Mouse (Mus musculus) lung, postnatal 14 days (tissue): ENCODE results near the gene Itprip.

ENCODE experiments used
- DNase-seq: peaks from one replicate; pipeline ENCODE4 v3.0.0; 2021

Itprip gene

GRCm38 (mm10) chr19:47919126-47919965 is at the start of gene Itprip, which contains the start of gene Cfap43:
TSS of gene Itprip (minus strand) at chr19:47919299.
TSS of gene Cfap43 (minus strand) at chr19:47919287.
- DNase-seq, result peak; percentile 87

- no peak for DNase-seq
Measured at GRCm38 (mm10) chr19:47958181-47958580, 39.1 kb upstream of the Itprip start.

- no peak for DNase-seq
Measured at GRCm38 (mm10) chr19:47953169-47953568, 34.1 kb upstream of the Itprip start.

- no peak for DNase-seq
Measured at GRCm38 (mm10) chr19:47950946-47951345, 31.8 kb upstream of the Itprip start.

- DNase-seq, result no peak
Measured at GRCm38 (mm10) chr19:47946821-47947465, 27.8 kb upstream of the Itprip start.

- no peak for DNase-seq
Measured at GRCm38 (mm10) chr19:47939361-47939760, 20.3 kb upstream of the Itprip start.

GRCm38 (mm10) chr19:47937443-47938406 is 18.6 kb upstream of the Itprip start, which contains the start of gene Cfap58:
TSS of gene Cfap58 (plus strand) at chr19:47937675.
- DNase-seq, result peak; percentile 62

GRCm38 (mm10) chr19:47936938-47937337 is 17.8 kb upstream of the Itprip start:
- DNase-seq, result no peak

GRCm38 (mm10) chr19:47936490-47936889 is 17.4 kb upstream of the Itprip start:
- DNase-seq, result no peak

GRCm38 (mm10) chr19:47935530-47935929 is 16.4 kb upstream of the Itprip start:
- DNase-seq, result no peak

GRCm38 (mm10) chr19:47934636-47935238 is 15.6 kb upstream of the Itprip start:
- no peak for DNase-seq

- DNase-seq, result no peak
Measured at GRCm38 (mm10) chr19:47934146-47934545, 15.0 kb upstream of the Itprip start.

GRCm38 (mm10) chr19:47931982-47932638 is 13.0 kb upstream of the Itprip start:
- peak; percentile 56 for DNase-seq

- peak; percentile 60 for DNase-seq
Measured at GRCm38 (mm10) chr19:47929043-47929442, 9.9 kb upstream of the Itprip start.

GRCm38 (mm10) chr19:47927032-47927431 is 7.9 kb upstream of the Itprip start:
- DNase-seq, result no peak

- DNase-seq, result no peak
Measured at GRCm38 (mm10) chr19:47925819-47926218, 6.7 kb upstream of the Itprip start.

- peak; percentile 73 for DNase-seq
Measured at GRCm38 (mm10) chr19:47919966-47920375, 872 bp upstream of the Itprip start.

GRCm38 (mm10) chr19:47918455-47919101 is 521 bp downstream of the Itprip start:
- peak; percentile 39 for DNase-seq

GRCm38 (mm10) chr19:47918016-47918415 is 1.1 kb downstream of the Itprip start:
- DNase-seq, result no peak

- no peak for DNase-seq
Measured at GRCm38 (mm10) chr19:47917396-47917795, 1.7 kb downstream of the Itprip start.

- DNase-seq, result no peak
Measured at GRCm38 (mm10) chr19:47915251-47915650, 3.8 kb downstream of the Itprip start.
